Mouse (Mus musculus) cortical plate, adult 2 months (tissue): ENCODE data around the gene Spata31d1b.

Experiments
- CTCF ChIP-seq: fragments of 200-500 bp; IDR thresholded peaks from 2 replicates; pipeline ENCODE4 v1.5.1; 2011; ENCODE audit warnings: mild to moderate bottlenecking, control low read depth, low read length; ENCODE audit not compliant: insufficient read depth; ENCODE audit errors: extremely low read depth
- POLR2A ChIP-seq: fragments of 200-500 bp; IDR thresholded peaks from 2 replicates; pipeline ENCODE4 v1.6.1; 2011; ENCODE audit warnings: mild to moderate bottlenecking, low read length, control low read depth; ENCODE audit not compliant: insufficient read depth; ENCODE audit errors: extremely low read depth

GRCm38 (mm10) chr13:59745462-59745861, 33.4 kb downstream of the Spata31d1b start:
- no peak for TF ChIP-seq POLR2A
- TF ChIP-seq CTCF: no peak
